Mouse (Mus musculus): ENCODE data around the gene Il6st. TPM values are rescaled to one million over a fixed set of nuclear protein-coding genes. Genes with fewer than 3 reads are reported as not detected.
"Not testable (repeated sequence)": the region's sequence is repeated elsewhere in the genome, so short reads cannot be mapped to it uniquely, and the experiment has no call there.

The Il6st gene
- total RNA-seq (2022): 100 to 1,000 TPM; 217 to 273 (median 230) TPM

GRCm38 (mm10) chr13:112463868-112464625 is at the start of gene Il6st:
Il6st (plus strand) TSS chr13:112464070.
- DNase-seq (ENCODE audit: low spot score): peak; percentile 95

- no peak for DNase-seq (ENCODE audit: low spot score)
Observed at GRCm38 (mm10) chr13:112415896-112416295, 48.0 kb upstream of the Il6st start.

DNA sequence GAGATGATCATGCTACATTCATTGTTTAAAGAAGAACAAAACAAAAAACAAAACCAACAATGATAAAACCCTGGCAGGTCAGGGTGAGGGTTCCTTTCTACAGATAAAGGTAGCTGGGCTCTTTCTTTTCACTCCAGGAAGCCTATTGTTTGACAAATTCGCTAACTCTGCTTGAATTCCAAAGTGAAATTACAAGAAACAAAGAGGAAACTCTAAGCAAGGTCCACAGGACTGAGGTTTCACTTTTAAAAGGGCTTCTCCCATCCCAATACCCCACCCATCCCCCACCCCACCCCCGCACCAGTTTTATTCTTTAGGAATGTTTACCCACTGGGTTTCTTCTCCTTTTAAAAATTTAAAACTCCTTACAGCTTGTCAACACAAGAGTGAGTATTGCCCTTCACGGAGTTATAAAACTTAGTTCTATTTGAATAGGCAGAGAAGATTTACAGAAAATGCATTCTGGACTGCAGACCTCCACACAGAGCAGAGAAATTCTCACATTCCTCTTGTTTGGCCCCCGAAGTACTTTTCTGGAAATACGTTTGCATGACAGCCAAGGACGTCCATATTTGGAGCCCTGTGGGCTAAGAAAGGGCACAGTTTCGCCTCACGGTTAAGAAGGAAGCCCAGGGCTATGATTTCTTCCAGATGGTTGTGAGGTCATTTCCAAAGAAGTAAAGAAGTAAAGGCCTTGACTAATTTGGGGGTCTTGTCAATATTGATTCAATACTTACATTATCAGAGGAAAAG is 47.3 kb upstream of the Il6st start:
- no peak for DNase-seq (ENCODE audit: low spot score)

GRCm38 (mm10) chr13:112417163-112417523 is 46.7 kb upstream of the Il6st start:
- no peak for DNase-seq (ENCODE audit: low spot score)

DNA sequence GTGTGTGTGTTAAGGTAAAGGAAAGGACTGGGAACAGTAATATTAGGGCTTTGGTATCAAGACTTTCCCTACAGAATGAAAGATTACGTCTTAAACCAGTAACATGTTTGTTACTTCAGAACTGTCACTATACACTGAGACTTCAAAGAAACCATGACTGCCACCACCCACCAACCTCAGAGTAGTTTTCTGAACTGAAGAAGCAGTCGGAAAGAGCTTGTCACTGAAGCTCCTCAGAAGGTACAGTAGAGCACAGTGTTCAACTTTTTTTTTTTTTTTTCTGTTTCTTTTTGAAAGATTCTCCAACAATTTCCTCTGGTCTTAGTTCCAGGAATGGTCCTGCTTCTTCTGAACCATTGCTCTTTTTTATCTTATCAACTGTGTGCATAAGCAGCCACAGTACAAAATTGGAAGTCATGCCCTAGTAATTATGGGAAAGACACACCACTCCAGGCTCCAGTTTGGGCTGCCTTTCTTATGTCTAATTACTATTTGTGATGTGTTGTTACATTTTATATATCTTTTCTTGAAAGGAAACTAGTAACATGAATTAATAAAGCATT is 45.9 kb upstream of the Il6st start:
- no peak for DNase-seq (ENCODE audit: low spot score)

DNA sequence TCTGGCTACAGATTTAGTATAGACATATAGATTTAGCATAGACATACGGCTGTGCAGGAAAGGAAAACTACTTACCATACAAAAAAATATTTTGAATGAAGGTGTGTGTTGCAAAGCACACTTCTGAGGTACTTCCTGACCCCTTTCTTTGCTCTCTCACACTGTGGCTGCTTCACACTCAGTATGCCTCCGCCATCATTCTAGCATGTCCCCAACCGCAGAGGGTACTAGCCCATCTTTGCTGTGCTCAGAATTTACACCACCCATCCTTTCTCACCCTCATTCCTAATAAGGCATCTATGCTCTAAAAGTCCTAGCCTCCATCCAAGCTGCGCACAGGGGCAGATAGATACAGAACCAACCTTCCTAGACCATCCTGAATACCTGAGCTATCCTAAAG is 45.3 kb upstream of the Il6st start:
- DNase-seq (ENCODE audit: low spot score): no peak

- no peak for DNase-seq (ENCODE audit: low spot score)
Observed at GRCm38 (mm10) chr13:112424212-112424611, 39.7 kb upstream of the Il6st start.

GRCm38 (mm10) chr13:112424635-112425034 is 39.2 kb upstream of the Il6st start:
- DNase-seq (ENCODE audit: low spot score): no peak

DNA sequence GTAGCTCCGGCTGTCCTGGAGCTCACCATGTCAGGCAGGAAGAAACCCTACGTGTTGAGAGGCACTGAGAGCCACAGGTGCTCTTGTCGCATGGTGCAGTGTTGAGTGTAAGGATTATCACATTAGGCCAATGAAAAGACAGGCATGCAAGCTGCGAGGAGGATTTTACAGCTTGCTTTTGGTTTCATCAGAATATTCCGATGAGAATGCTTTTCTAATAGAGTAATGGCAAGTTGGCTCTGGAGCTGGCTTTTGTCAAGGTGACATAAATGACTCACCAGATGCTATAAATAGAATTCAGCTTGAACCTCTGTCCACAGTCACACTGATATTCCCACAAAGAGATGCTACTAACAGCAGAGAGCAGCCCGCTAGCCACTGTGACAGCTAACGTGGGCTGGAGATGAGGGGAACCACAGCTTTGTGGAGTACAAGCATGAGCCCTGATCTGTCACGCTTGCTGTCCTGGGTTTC is 38.7 kb upstream of the Il6st start:
- peak; percentile 49 for DNase-seq (ENCODE audit: low spot score)

- DNase-seq (ENCODE audit: low spot score): no peak
Observed at GRCm38 (mm10) chr13:112426265-112427135, 37.4 kb upstream of the Il6st start.

DNA sequence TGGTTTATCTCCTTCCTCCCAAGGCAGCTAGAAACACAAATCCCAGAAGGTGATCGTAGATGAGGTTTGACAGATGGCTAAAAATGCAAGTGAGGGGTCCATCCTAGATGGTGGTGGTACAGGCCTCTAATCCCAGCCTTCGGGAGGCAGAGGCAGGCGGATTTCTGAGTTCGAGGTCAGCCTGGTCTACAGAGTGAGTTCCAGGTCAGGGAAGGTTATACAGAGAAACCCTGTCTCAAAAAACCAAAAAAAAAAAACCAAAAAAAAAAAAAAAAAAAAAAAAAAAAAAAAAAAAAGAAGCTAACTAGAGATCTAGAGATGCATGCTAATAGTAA is 36.8 kb upstream of the Il6st start:
- not testable (repeated sequence) for DNase-seq (ENCODE audit: low spot score)

DNA sequence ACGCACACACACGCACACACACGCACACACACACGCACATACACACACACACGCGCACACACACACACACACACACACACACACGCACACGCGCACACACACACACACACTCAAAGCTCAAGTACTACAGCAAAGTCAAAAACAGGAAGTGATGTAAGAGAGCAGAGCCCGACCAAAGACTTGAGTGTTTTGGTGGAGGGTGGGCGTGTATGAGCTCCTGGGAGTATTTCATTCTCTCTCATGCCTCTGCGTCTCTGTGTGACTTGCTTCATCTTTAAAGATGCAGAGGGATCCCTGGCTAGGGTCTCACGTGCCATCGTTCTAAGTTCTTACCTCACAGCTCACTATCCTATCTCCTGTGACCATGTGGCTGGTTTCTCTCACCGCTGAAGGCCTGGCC is 36.3 kb upstream of the Il6st start:
- DNase-seq (ENCODE audit: low spot score): no peak

GRCm38 (mm10) chr13:112433271-112433670 is 30.6 kb upstream of the Il6st start:
- DNase-seq (ENCODE audit: low spot score): no peak

- DNase-seq (ENCODE audit: low spot score): no peak
Observed at GRCm38 (mm10) chr13:112435241-112436075, 28.4 kb upstream of the Il6st start.

DNA sequence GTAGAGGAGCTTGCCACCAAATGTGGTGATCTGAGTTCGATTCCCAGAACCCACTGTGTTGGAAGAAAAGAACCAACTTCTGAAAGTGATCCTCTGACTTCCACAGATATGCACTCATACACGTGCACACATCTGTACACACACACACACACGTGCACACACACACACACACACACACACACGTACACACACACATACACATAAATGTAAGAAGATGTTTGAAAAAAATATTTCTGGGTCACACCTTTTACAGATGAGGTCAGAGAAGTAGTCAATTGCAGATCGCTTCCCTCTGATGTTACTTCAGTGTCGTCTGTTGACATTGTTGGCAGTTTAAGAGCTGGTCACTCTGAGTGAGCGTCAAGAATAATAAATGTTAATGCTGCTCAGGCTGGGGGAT is 27.6 kb upstream of the Il6st start:
- no peak for DNase-seq (ENCODE audit: low spot score)

- DNase-seq (ENCODE audit: low spot score): no peak
Observed at GRCm38 (mm10) chr13:112438001-112438868, 25.6 kb upstream of the Il6st start.

- no peak for DNase-seq (ENCODE audit: low spot score)
Observed at GRCm38 (mm10) chr13:112439105-112439818, 24.6 kb upstream of the Il6st start.

- DNase-seq (ENCODE audit: low spot score): peak; percentile 53
Observed at GRCm38 (mm10) chr13:112439917-112440361, 23.9 kb upstream of the Il6st start.

DNA sequence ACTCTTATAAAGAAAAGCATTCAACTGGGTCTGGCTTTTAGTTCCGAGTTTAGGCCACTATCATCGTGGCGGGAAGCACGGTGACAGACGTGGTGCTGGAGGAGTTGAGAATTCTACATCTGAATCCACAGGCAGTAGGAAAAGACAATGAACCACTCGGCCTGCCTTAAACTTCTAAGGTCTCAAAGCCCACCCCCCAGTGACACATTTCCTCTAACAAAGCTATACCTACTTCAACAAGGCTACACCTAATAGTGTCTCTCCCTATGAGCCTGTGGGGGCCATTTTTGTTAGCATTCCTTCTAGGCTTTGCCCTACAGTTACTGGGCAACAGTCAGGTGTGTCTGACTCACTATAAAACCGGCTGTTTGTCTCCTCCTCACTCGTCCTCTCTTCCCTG is 23.2 kb upstream of the Il6st start:
- DNase-seq (ENCODE audit: low spot score): no peak

Data from heart, adult 8-10 months (tissue).